Mouse (Mus musculus) right cerebral cortex, postnatal 36 days (tissue): ENCODE measurements around the gene Gnptab.
"Not testable (repeated sequence)": the region's sequence is repeated elsewhere in the genome, so short reads cannot be mapped to it uniquely, and the experiment has no call there.

Experiments
- DNase-seq, 2 experiments: peaks; one replicate each; pipeline ENCODE4 v3.0.0; 2022; ENCODE audit warnings: low spot score in 2 of 2, mixed read lengths in 1 of 2

Gene Gnptab

GRCm38 (mm10) chr10:88412290-88412995 lies 33.5 kb downstream of the Gnptab start:
- DNase-seq, result no peak

DNA sequence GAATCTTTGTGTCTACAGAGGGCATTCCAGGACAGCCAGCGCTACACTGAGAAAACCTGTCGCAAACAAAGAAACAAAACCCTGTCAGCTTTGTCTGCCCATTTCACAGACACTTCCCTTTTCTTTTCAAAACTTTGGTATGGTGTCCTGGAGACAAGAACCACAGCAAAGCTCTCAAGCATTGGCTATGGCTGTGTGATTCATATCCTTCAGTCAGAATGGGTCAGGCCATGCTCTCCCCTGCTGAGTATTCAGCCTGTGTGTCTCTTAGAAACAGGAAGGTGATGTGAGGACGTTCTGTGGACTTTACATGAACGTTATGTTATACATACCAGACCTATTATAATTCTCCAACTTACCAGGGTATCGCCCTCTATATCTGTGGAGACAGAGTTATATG lies 38.8 kb downstream of the Gnptab start:
- DNase-seq, result no peak

DNA sequence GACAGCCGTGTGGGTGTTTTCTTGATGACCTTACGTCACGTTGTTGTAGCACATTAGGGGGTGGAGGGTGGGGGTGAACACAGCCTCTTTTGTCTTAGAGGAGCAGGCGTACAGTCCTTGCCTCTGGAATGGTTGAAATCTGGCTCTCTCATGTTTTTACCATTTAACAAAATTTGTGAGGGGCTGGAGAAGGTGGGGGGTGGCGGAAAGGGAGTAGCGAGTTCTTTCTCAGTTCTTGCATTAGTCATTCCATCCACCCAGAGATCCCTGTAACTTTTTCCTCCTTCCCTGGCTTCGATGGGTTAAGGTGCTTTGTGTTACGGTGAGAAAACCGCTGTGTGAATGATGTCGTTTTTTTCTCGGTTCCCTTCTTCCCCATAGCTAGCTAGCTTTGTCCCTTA lies 41.2 kb downstream of the Gnptab start:
- DNase-seq, result no peak

DNA sequence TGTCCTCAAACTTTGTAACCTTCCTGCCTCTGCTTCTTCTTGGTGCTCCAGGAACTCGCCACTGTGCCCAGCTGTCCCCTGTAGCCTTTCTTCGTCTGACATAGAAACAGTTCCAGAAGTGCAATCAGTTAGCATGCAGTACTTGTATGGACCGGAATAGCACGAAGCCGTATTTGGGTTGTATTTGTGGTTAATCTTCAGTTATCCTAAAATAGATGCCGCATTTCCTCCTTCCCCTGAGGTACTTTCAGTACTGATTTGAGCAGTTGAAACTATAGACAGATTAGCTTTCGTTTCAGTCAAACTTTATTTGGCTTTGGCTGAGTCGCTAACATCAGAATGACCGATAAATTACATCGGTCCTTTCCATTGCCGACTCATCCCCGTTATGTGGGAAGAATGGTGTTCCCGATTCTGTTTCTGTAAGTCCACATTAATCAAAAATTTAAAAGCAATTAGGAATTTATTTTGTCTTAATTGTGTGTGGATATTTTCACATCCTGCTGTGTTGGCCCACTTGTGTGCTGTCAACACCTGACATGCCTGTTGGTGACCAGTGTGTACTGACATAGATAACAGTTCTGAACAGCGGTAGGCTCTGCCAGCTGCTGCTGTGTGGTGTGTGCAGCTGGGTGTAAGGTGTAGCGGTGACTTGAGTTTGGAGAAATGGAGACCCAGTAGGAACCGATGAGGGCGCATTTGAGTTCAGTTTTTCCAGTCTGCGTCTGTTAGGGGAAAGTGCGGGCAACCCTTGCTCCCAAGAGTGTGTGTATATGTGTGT lies 41.9 kb downstream of the Gnptab start:
- DNase-seq, result no peak

DNA sequence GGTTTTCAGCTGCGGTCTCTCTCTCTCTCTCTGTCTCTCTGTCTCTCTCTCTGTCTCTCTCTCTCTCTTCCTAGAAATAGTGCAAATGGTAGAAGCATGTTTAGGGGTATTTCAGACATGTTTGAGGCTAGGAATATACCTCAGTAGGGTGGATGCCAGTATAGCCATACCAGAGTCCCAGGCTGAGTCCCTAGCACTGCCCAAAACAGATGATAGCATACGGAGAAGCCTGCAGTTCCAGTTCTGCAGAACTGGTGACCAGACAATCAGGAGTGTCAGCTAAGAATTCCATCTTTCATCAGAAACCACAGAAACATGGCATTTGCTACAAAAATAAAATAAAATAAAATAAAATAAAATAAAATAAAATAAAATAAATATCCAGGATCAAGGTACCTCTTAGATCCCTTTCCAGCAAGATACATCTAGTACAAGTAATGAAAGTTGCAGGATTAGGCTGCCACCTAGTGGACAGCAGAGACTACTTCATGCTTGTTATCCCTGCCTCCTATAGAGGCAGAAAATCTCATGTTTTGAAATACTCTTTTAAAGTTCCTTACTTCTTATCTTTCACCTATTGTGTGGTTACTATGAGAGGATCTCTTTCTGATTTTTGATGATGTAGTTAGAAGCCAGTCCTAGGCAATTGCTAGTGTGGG lies 47.4 kb downstream of the Gnptab start:
- DNase-seq, result no peak

DNA sequence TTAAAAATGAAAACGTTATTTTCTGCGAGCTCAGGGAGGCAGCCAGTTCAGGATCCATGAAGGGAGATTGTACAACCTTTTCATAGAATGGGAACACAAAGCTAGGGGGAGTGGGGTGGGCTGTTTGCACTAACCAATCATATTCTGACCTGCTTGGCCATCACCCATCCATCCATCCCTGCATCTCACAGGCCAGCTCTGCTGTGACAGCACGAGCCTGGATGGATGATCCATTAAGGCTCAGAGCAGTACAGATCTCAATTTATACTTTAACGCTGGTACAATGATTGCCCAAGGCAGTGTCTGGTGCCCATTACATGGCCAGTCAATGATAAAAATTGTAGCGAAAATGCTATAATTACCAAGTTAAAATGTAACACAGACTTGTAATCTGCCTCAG lies 48.0 kb downstream of the Gnptab start:
- DNase-seq, result no peak

- DNase-seq, result no peak
Observed at GRCm38 (mm10) chr10:88427998-88428397, 49.1 kb downstream of the Gnptab start.

DNA sequence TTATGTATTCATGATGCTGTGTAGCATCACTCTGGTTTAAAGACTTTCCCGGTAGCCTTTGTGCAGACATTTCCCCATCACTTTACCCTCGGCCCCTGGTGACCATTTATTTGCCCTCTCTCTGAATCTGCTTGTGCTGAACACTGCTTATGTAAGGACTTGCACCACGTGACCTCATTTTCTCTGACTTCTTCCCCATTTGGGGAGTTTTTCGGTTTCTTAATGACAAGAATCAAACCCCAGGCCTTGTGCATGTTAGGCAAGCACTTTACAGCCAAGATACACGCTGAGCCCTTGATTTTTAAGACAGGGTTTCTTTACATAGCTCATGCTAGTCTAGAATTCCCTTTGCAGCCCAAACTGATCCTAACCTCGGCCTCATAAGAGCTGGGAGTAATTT lies 62.3 kb downstream of the Gnptab start:
- no peak for DNase-seq

- peak in 1 of 2 experiments; percentile 32 for DNase-seq
Observed at GRCm38 (mm10) chr10:88451221-88451620, 72.3 kb downstream of the Gnptab start.

DNA sequence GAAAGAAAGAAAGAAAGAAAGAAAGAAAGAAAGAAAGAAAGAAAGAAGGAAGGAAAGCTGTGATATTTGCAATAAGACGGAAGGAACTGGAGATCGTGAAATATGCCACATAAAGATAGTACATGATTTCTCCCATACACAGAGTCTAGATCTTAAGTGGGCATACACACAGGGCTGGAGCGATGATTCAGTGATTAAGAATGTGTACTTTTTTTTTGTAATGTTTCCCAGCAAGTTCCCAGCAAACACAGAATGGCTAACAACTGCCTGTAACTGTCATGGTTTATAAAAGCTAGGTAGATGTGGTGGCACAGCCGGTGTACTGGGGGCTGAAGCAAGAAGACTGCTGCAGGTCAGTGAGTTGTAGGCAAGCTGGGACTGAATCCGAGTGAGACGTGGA lies 73.1 kb downstream of the Gnptab start:
- no peak for DNase-seq

DNA sequence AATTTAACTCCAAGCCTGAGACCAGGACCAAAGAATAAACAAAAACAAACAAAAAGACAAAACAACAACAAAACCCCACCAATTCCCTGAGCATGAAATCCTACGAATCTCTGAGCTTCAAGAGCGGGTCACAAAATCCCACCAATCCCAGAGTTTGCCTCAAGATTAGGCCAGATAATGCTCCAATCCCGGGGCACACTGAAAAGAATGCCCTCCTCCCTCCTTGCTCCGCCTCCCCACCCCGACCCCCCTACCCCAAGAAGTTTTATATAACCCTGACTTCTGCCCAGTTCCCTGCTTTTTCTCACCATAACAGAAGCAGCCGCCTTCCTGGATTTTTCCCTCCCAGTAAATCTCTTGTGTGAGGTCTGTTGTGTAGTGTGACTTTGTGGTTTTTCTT lies 78.9 kb downstream of the Gnptab start:
- DNase-seq, result no peak

DNA sequence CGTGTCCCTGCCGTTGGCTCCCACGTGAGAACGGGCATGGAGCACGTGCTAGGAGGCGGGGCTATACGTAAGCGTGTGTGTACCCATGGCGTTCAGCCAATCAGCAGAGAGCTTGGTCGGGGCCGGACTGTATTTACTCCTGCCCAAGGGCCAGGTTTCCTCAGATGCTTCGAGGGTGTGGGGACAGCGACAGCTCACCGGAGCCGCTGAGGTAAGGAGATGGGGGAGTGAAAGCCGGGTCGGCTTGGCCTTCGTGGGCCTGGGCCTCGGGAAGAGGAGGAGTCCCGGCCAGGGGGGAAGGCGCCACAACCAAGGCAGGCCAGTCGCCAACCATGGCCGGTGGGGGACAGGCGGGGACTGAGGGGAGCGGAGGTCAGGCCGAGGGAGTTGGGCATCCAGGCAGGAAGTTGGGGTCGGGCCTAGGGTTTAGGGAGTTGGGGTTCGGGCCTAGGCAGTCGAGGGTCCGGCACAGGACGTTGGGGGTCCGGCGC lies 80.6 kb downstream of the Gnptab start, which contains the start of gene Sycp3:
TSS of gene Sycp3 (plus strand) at position 68 of the 491 bp plus-strand sequence.
- DNase-seq, result no peak

DNA sequence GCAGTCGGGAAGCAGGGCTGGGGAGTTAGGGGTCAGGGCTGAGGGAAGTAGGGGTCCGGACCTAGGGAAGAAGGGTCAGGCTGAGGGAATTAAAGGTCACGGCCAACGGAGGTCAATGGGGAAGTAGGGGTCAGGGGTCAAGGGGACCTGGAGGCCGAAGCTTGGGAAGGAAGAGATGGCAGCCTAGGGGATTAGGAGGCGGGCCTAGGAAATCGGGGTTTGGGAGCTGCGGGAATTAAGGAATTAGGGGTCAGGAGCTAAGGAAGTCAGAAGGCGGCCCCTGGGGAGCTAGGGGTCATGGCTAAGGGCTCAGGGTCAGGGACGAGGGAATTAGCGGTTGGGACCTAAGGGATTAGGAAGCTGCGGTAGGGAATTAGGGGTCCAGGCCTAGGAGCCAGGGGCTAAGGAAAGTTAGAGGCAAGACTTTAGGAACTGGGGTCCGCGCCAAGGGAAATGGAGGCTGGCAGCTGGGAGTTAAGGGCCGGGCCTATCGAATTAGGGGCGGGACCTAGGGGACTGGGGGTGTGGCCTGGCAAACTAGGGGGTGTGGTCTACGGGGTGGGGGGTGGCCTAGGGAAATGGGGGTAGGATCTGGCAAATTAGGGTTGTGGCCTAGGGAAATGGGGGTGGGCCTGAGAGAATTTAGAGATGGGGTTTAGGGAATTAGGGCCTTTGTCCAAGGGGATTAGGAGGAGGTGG lies 81.3 kb downstream of the Gnptab start:
- no peak for DNase-seq

GRCm38 (mm10) chr10:88482866-88483265 lies 103.9 kb downstream of the Gnptab start:
- not testable (repeated sequence) for DNase-seq

- DNase-seq, result no peak
Observed at GRCm38 (mm10) chr10:88488629-88489028, 109.7 kb downstream of the Gnptab start.

DNA sequence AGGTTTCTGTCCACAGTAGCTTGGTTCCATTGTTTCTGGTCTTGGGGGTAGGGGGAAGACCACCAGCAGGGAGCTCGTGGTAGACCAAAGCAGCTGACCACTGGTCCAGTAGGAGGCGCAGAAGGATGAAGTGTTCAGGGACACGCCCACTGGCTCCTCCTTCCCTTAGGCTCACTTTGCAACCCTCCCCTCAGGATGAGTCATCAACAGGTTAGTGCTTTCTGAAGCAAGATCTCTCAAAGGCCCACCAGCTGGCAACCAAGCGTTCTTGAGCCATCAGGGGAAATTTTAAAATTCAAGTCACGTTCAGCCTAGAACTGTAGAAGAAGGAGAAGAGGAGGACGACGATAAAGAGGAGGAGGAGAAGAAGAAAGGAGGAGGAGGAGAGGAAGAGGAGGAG lies 112.7 kb downstream of the Gnptab start:
- no peak for DNase-seq

- DNase-seq, result no peak
Observed at GRCm38 (mm10) chr10:88492658-88493057, 113.7 kb downstream of the Gnptab start.

DNA sequence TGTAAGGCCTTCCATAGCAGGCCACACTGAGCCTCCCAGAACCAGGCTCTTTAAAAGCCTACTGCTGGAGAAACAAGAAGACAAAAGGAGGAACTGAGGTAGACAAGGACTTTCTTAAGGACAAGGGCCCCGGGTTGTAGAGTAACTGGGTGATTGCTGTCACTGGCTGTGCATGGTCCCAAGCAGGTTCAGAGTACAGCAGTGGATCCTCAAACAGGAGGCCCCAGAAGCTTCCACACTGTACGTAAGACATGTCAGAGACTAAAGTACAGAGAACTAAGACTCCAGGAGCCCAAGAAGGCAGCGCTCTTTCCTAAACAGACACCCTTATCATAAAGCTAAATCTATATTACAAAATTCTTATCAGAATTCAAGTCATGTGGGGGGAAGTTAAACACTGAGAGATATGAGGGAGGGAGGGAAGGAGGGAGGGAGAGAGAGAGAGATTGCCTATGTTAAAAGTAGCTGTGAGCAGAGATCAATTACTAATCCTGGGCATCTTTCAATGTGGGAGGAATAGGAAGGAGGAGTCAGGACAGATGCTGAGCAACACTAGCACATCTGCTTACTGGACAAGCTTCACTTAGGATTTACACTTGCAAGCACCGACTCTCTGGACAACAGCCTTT lies 116.1 kb downstream of the Gnptab start:
- no peak for DNase-seq
